Mouse (Mus musculus) bone marrow, adult 2 months (tissue): ENCODE data around the gene Masp2.

ENCODE experiments used
- CTCF ChIP-seq: fragments of 200-500 bp; IDR thresholded peaks from 2 replicates; pipeline ENCODE4 v1.5.1; 2011; ENCODE audit warnings: low read length, control low read depth; ENCODE audit not compliant: control insufficient read depth, insufficient read depth
- POLR2A ChIP-seq: fragments of 200-500 bp; IDR thresholded peaks from 2 replicates; pipeline ENCODE4 v1.6.1; 2011; ENCODE audit warnings: low read depth, mild to moderate bottlenecking, control low read depth, low read length, borderline replicate concordance; ENCODE audit not compliant: control insufficient read depth

- TF ChIP-seq POLR2A (no peak), CTCF (peak; percentile 59)
Observed at GRCm38 (mm10) chr4:148654701-148655398, 52.5 kb downstream of the Masp2 start.
